Comparison of ENCODE assay signal across 26 mouse cellular contexts in genomic region chr5:147951751-147952150, GRCm38 (mm10).
"Had no signal": no experiment of that assay in that cellular context is flagged by ENCODE, and none has a peak within 500 bp of the region (broad histone marks: within the 10 kb centered on the region; RNA-seq: fewer than 3 reads in every experiment).

No protein-coding gene starts in this region.

- H3K4me3 ChIP-seq: heart, embryonic 13.5 days; heart, embryonic 15.5 days; hindbrain, embryonic 13.5 days; hindbrain, embryonic 15.5 days; kidney, embryonic 15.5 days; limb, embryonic 13.5 days; limb, embryonic 15.5 days; liver, embryonic 13.5 days; liver, embryonic 15.5 days had no signal

- DNase-seq: gastrocnemius, postnatal 14 days; gastrocnemius, postnatal 36 days; heart, adult 18-20 months; heart, postnatal 14 days; heart, postnatal 36 days; kidney, adult 11 months; kidney, adult 2 months; kidney, adult 9 months; kidney, postnatal 14 days; kidney, postnatal 36 days; layer of hippocampus, adult 9-11 months; layer of hippocampus, postnatal 36 days; left cerebral cortex, postnatal 4 days; liver, embryonic 13.5 days had no signal

- H3K4me1 ChIP-seq: liver, embryonic 13.5 days; liver, embryonic 15.5 days had no signal

- H3K36me3 ChIP-seq: heart, embryonic 13.5 days; heart, embryonic 15.5 days; hindbrain, embryonic 13.5 days; hindbrain, embryonic 15.5 days; kidney, embryonic 15.5 days; limb, embryonic 13.5 days; limb, embryonic 15.5 days; liver, embryonic 13.5 days; liver, embryonic 15.5 days had no signal

- ATAC-seq: hindbrain, postnatal 0 days; intestine, embryonic 16.5 days had no signal

- H3K4me2 ChIP-seq: heart, embryonic 11.5 days; heart, embryonic 13.5 days; heart, embryonic 15.5 days; hindbrain, embryonic 13.5 days; hindbrain, embryonic 15.5 days; kidney, embryonic 15.5 days; limb, embryonic 13.5 days; limb, embryonic 15.5 days; liver, embryonic 13.5 days; liver, embryonic 15.5 days had no signal

- H3K27ac ChIP-seq: heart, embryonic 13.5 days; heart, embryonic 15.5 days; hindbrain, embryonic 13.5 days; hindbrain, embryonic 15.5 days; hindbrain, postnatal 0 days; kidney, embryonic 15.5 days; kidney, postnatal 0 days; limb, embryonic 13.5 days; limb, embryonic 15.5 days; liver, embryonic 13.5 days; liver, embryonic 15.5 days had no signal

- H3K9ac ChIP-seq: heart, embryonic 13.5 days; heart, embryonic 15.5 days; hindbrain, embryonic 13.5 days; hindbrain, embryonic 15.5 days; kidney, embryonic 15.5 days; limb, embryonic 13.5 days; limb, embryonic 15.5 days; liver, embryonic 13.5 days; liver, embryonic 15.5 days had no signal

- H3K9me3 ChIP-seq: heart, embryonic 13.5 days; heart, embryonic 15.5 days; hindbrain, embryonic 13.5 days; hindbrain, embryonic 15.5 days; kidney, embryonic 15.5 days; limb, embryonic 13.5 days; limb, embryonic 15.5 days; liver, embryonic 13.5 days; liver, embryonic 15.5 days had no signal
